Mouse (Mus musculus) MEL (cell line): Measurements from ENCODE around the gene Olfr1090. TPM values are rescaled to one million over a fixed set of nuclear protein-coding genes. Genes with fewer than 3 reads are reported as not detected.

ENCODE experiments used
- DNase-seq: peaks from one replicate; pipeline ENCODE4 v3.0.0; 2011; ENCODE audit warnings: low read depth, low spot score
- H3K27ac ChIP-seq: 2 replicates; pipeline ENCODE4 v1.5.1; 2012; ENCODE audit warnings: low read depth, mild to moderate bottlenecking, control low read depth, low read length, moderate library complexity; ENCODE audit not compliant: control insufficient read depth
- H3K27me3 ChIP-seq, 2 experiments: fragments of 150-350 bp in 1 of 2; sonication (generic) in 1 of 2; 2 replicates each; pipeline ENCODE4 v1.6.1; 2012; ENCODE audit warnings: low read length in 2 of 2, mild to moderate bottlenecking in 2 of 2, improper control_type of control experiment in 1 of 2, moderate library complexity in 1 of 2; ENCODE audit not compliant: insufficient read depth in 2 of 2, control insufficient read depth in 1 of 2
- H3K36me3 ChIP-seq, 2 experiments: 2 replicates each; pipeline ENCODE4 v1.6.1; 2012 to 2014; ENCODE audit warnings: low read length in 2 of 2, improper control_type of control experiment in 1 of 2, inconsistent platforms in 1 of 2, mild to moderate bottlenecking in 1 of 2; ENCODE audit not compliant: insufficient read depth in 2 of 2, control insufficient read depth in 1 of 2
- H3K4me1 ChIP-seq, 2 experiments: fragments of 150-350 bp in 1 of 2; sonication (generic) in 1 of 2; 2 replicates each; pipeline ENCODE4 v1.6.1; 2012; ENCODE audit warnings: low read length in 2 of 2, improper control_type of control experiment in 1 of 2, mild to moderate bottlenecking in 1 of 2; ENCODE audit not compliant: insufficient read depth in 2 of 2, control insufficient read depth in 1 of 2
- H3K4me3 ChIP-seq, 2 experiments: fragments of 150-350 bp in 1 of 2; sonication (generic) in 1 of 2; 2 replicates each; pipeline ENCODE4 v1.5.1; 2012; ENCODE audit warnings: low read depth in 2 of 2, low read length in 2 of 2, mild to moderate bottlenecking in 2 of 2, moderate library complexity in 2 of 2, control low read depth in 1 of 2, improper control_type of control experiment in 1 of 2; ENCODE audit not compliant: control insufficient read depth in 1 of 2, insufficient read depth in 1 of 2
- H3K79me2 ChIP-seq: 2 replicates; pipeline ENCODE4 v1.6.1; 2012; ENCODE audit warnings: mild to moderate bottlenecking, low read length, moderate library complexity; ENCODE audit not compliant: control insufficient read depth, poor library complexity, insufficient read depth
- H3K9ac ChIP-seq: 2 replicates; pipeline ENCODE4 v1.6.1; 2012; ENCODE audit warnings: low read depth, mild to moderate bottlenecking, control low read depth, low read length, moderate library complexity; ENCODE audit not compliant: control insufficient read depth, poor library complexity, severe bottlenecking
- H3K9me3 ChIP-seq: fragments of 150-350 bp; sonication (generic); replicated peaks from 2 replicates; pipeline ENCODE4 v1.6.1; 2012; ENCODE audit warnings: mild to moderate bottlenecking, low read length, improper control_type of control experiment, moderate library complexity; ENCODE audit not compliant: insufficient read depth
- CHD2 ChIP-seq: IDR thresholded peaks from 2 replicates; pipeline ENCODE4 v1.6.1; 2011; ENCODE audit warnings: low read length, improper control_type of control experiment
- E2F4 ChIP-seq: IDR thresholded peaks from 2 replicates; pipeline ENCODE4 v1.6.1; 2011; ENCODE audit warnings: low read depth, low read length, improper control_type of control experiment, borderline replicate concordance
- MAFK ChIP-seq: IDR thresholded peaks from 2 replicates; pipeline ENCODE4 v1.6.1; 2011; ENCODE audit warnings: low read depth, mild to moderate bottlenecking, low read length, improper control_type of control experiment, borderline replicate concordance
- MEF2A ChIP-seq: IDR thresholded peaks from 2 replicates; pipeline ENCODE4 v1.6.1; 2014; ENCODE audit warnings: low read depth, mild to moderate bottlenecking, inconsistent platforms, low read length, improper control_type of control experiment; ENCODE audit not compliant: poor library complexity, insufficient replicate concordance, severe bottlenecking; ENCODE audit errors: extremely low read depth
- NRF1 ChIP-seq: IDR thresholded peaks from 2 replicates; pipeline ENCODE4 v1.6.1; 2014; ENCODE audit warnings: low read depth, mild to moderate bottlenecking, inconsistent platforms, low read length, improper control_type of control experiment, moderate library complexity; ENCODE audit not compliant: poor library complexity, insufficient read depth, severe bottlenecking
- POLR2A ChIP-seq, 2 experiments: IDR thresholded peaks; 2 replicates each; pipeline ENCODE4 v1.6.1; 2011 to 2012; ENCODE audit warnings: low read length in 2 of 2, mild to moderate bottlenecking in 2 of 2, control low read depth in 1 of 2, improper control_type of control experiment in 1 of 2, low read depth in 1 of 2, moderate library complexity in 1 of 2; ENCODE audit not compliant: control insufficient read depth in 1 of 2, insufficient read depth in 1 of 2, poor library complexity in 1 of 2
- SMC3 ChIP-seq: IDR thresholded peaks from 2 replicates; pipeline ENCODE4 v1.6.1; 2011; ENCODE audit warnings: low read depth, low read length, improper control_type of control experiment
- UBTF ChIP-seq: IDR thresholded peaks from 2 replicates; pipeline ENCODE4 v1.6.1; 2012; ENCODE audit warnings: low read depth, mild to moderate bottlenecking, inconsistent platforms, low read length, improper control_type of control experiment, moderate library complexity, borderline replicate concordance; ENCODE audit not compliant: insufficient read depth
- polyA plus RNA-seq, 2 experiments: library from polyadenylated mRNA; stranded (reverse) in 1 of 2; unstranded in 1 of 2; fragments of >175 nt in 1 of 2; fragments of >200 nt in 1 of 2; gene quantifications; 2 replicates each; pipeline versions ENCODE4 v1.2.1 to v1.2.4; 2012; ENCODE audit warnings: low replicate concordance in 2 of 2, low read depth in 1 of 2; ENCODE audit not compliant: insufficient read length in 2 of 2, insufficient read depth in 1 of 2, missing spikeins in 1 of 2
- total RNA-seq: library from RNA; depleted of rRNA; stranded (reverse); fragments of 300-350 nt; gene quantifications from 2 replicates; pipeline ENCODE4 v1.2.3, GENCODE M21; 2012; rRNA removed

The Olfr1090 gene
- total and polyA plus RNA-seq, 3 experiments = not detected

- no peak for TF ChIP-seq SMC3
- TF ChIP-seq CHD2 = no peak
- TF ChIP-seq E2F4 = no peak
- TF ChIP-seq MAFK = no peak
- no peak for TF ChIP-seq POLR2A (IDR thresholded peaks at IDR 0.05; ENCODE audit: control insufficient read depth in 1 of 2, insufficient read depth in 1 of 2, low read depth in 1 of 2, low read length in 2 of 2, poor library complexity in 1 of 2)
- TF ChIP-seq MEF2A = no peak
- TF ChIP-seq UBTF = no peak
- no peak overlapping the region for H3K27ac ChIP-seq
- DNase-seq = no peak
- no peaks in the 10 kb centered on the region for H3K4me1 ChIP-seq
- no peak overlapping the region for H3K9ac ChIP-seq
- H3K27me3 ChIP-seq = no peaks in the 10 kb centered on the region
- H3K9me3 ChIP-seq = no peaks in the 10 kb centered on the region
- no peaks in the 10 kb centered on the region for H3K79me2 ChIP-seq
- no peaks in the 10 kb centered on the region for H3K36me3 ChIP-seq
- H3K4me3 ChIP-seq = no peak overlapping the region
These were observed 2.3 kb upstream of the Olfr1090 start for GRCm38 (mm10) chr2:86761050-86761449.

DNA sequence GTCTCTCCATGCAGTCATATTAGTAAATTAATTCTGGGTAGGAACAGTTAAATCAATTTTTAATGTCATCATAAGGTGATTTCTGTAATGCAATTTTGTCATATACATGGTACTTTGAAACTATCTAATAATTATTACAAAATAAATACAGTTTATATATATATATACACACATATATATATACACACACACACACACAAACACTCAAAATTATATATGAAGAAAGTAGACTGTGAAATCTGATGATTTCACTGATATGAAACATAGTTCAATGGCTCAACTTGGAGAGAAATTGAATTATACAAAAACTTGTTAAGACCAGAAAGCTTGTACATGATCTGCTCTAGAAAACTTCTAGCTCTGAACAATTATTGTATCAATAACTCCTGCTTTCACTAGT lies 25.2 kb downstream of the Olfr1090 start, which contains the start of gene Olfr1089:
TSS of gene Olfr1089 (minus strand) at position 101 of the 400 bp plus-strand sequence.
- Histone ChIP-seq H3K79me2 (no peaks in the 10 kb centered on the region), H3K9me3 (no peaks in the 10 kb centered on the region), H3K4me1 (no peaks in the 10 kb centered on the region), H3K27ac (no peak within 1 kb of the TSS), H3K36me3 (no peaks in the 10 kb centered on the region), H3K9ac (no peak within 1 kb of the TSS), H3K27me3 (no peaks in the 10 kb centered on the region), H3K4me3 (no peak within 1 kb of the TSS)
- DNase-seq = no peak
- TF ChIP-seq NRF1 = no peak

Other genes with a start within 250 kb of the Olfr1090 start
- gene Olfr1079, start 216.5 kb downstream of the Olfr1090 start, total RNA-seq = not detected in 2 replicates
- not detected for gene Olfr1079, start 216.5 kb downstream of the Olfr1090 start, polyA plus RNA-seq
- gene Olfr1080, start 200.8 kb downstream of the Olfr1090 start, total RNA-seq = not detected in 2 replicates
- gene Olfr1080, start 200.8 kb downstream of the Olfr1090 start, polyA plus RNA-seq = not detected
- gene Olfr1082, start 160.0 kb downstream of the Olfr1090 start, total RNA-seq = not detected in 2 replicates
- not detected for gene Olfr1082, start 160.0 kb downstream of the Olfr1090 start, polyA plus RNA-seq
- not detected in 2 replicates for gene Olfr1084, start 119.3 kb downstream of the Olfr1090 start, total RNA-seq
- not detected for gene Olfr1084, start 119.3 kb downstream of the Olfr1090 start, polyA plus RNA-seq
- not detected in 2 replicates for gene Olfr1085, start 97.0 kb downstream of the Olfr1090 start, total RNA-seq
- gene Olfr1085, start 97.0 kb downstream of the Olfr1090 start, polyA plus RNA-seq = not detected
- gene Olfr1086, start 78.9 kb downstream of the Olfr1090 start, total RNA-seq = not detected in 2 replicates
- not detected for gene Olfr1086, start 78.9 kb downstream of the Olfr1090 start, polyA plus RNA-seq
- not detected in 2 replicates for gene Olfr1087, start 60.6 kb downstream of the Olfr1090 start, total RNA-seq
- not detected for gene Olfr1087, start 60.6 kb downstream of the Olfr1090 start, polyA plus RNA-seq
- not detected in 2 replicates for gene Olfr1089, start 25.3 kb downstream of the Olfr1090 start, total RNA-seq
- not detected for gene Olfr1089, start 25.3 kb downstream of the Olfr1090 start, polyA plus RNA-seq
- not detected in 2 replicates for gene Olfr1093, start 23.5 kb upstream of the Olfr1090 start, total RNA-seq
- gene Olfr1093, start 23.5 kb upstream of the Olfr1090 start, polyA plus RNA-seq = not detected
- gene Olfr141, start 51.0 kb upstream of the Olfr1090 start, total RNA-seq = not detected in 2 replicates
- gene Olfr141, start 51.0 kb upstream of the Olfr1090 start, polyA plus RNA-seq = not detected
- gene Olfr1094, start 65.7 kb upstream of the Olfr1090 start, total RNA-seq = not detected in 2 replicates
- gene Olfr1094, start 65.7 kb upstream of the Olfr1090 start, polyA plus RNA-seq = not detected
- not detected in 2 replicates for gene Olfr1095, start 92.7 kb upstream of the Olfr1090 start, total RNA-seq
- not detected for gene Olfr1095, start 92.7 kb upstream of the Olfr1090 start, polyA plus RNA-seq
- not detected in 2 replicates for gene Gm13723, start 115.8 kb upstream of the Olfr1090 start, total RNA-seq
- gene Gm13723, start 115.8 kb upstream of the Olfr1090 start, polyA plus RNA-seq = not detected
- not detected in 2 replicates for gene Olfr1097, start 133.2 kb upstream of the Olfr1090 start, total RNA-seq
- gene Olfr1097, start 133.2 kb upstream of the Olfr1090 start, polyA plus RNA-seq = not detected
- gene Olfr1098, start 165.6 kb upstream of the Olfr1090 start, total RNA-seq = not detected in 2 replicates
- gene Olfr1098, start 165.6 kb upstream of the Olfr1090 start, polyA plus RNA-seq = not detected
- gene Olfr1099, start 201.7 kb upstream of the Olfr1090 start, total RNA-seq = not detected in 2 replicates
- not detected for gene Olfr1099, start 201.7 kb upstream of the Olfr1090 start, polyA plus RNA-seq
- gene Olfr1100, start 221.0 kb upstream of the Olfr1090 start, total RNA-seq = not detected in 2 replicates
- not detected for gene Olfr1100, start 221.0 kb upstream of the Olfr1090 start, polyA plus RNA-seq
- gene Olfr1101, start 232.2 kb upstream of the Olfr1090 start, total RNA-seq = not detected in 2 replicates
- not detected for gene Olfr1101, start 232.2 kb upstream of the Olfr1090 start, polyA plus RNA-seq
- not detected in 2 replicates for gene Olfr1102, start 239.4 kb upstream of the Olfr1090 start, total RNA-seq
- not detected for gene Olfr1102, start 239.4 kb upstream of the Olfr1090 start, polyA plus RNA-seq